Mouse (Mus musculus) midbrain, embryonic 11.5 days (tissue): Measurements from ENCODE around the gene Bcl11b. TPM values are rescaled to one million over a fixed set of nuclear protein-coding genes. Genes with fewer than 3 reads are reported as not detected.

Experiments
- ATAC-seq: fragments of 200-750 bp; cut with Nextera tagmentation; 2 replicates; pipeline ENCODE4 v1.8.0; 2017; ENCODE audit warnings: moderate TSS enrichment, moderate library complexity; ENCODE audit not compliant: low FRiP score
- DNase-seq: peaks from one replicate; pipeline ENCODE4 v3.0.0; 2015; ENCODE audit warnings: low spot score; ENCODE audit errors: missing footprints
- H3K27ac ChIP-seq: fragments of 300-500 bp; sonication (generic); 2 replicates; pipeline ENCODE4 v1.5.1; 2014; ENCODE audit warnings: low read depth, low read length
- H3K27me3 ChIP-seq: fragments of 300-500 bp; sonication (generic); 2 replicates; pipeline ENCODE4 v1.6.1; 2014; ENCODE audit warnings: mild to moderate bottlenecking, low read length, moderate library complexity, mixed read lengths; ENCODE audit not compliant: control insufficient read depth, insufficient read depth
- H3K36me3 ChIP-seq: fragments of 300-500 bp; sonication (generic); 2 replicates; pipeline ENCODE4 v1.6.1; 2014; ENCODE audit warnings: mild to moderate bottlenecking, low read length, moderate library complexity, mixed read lengths; ENCODE audit not compliant: control insufficient read depth, insufficient read depth
- H3K4me1 ChIP-seq: fragments of 300-500 bp; sonication (generic); 2 replicates; pipeline ENCODE4 v1.6.1; 2014; ENCODE audit warnings: low read length; ENCODE audit not compliant: control insufficient read depth, insufficient read depth
- H3K4me2 ChIP-seq: fragments of 300-500 bp; sonication (generic); 2 replicates; pipeline ENCODE4 v1.6.1; 2014; ENCODE audit warnings: mild to moderate bottlenecking, moderate library complexity
- H3K4me3 ChIP-seq: fragments of 300-500 bp; sonication (generic); 2 replicates; pipeline ENCODE4 v1.5.1; 2014; ENCODE audit warnings: low read depth, low read length
- H3K9ac ChIP-seq: fragments of 300-500 bp; sonication (generic); 2 replicates; pipeline ENCODE4 v1.6.1; 2014; ENCODE audit warnings: low read length
- H3K9me3 ChIP-seq: fragments of 300-500 bp; sonication (generic); 2 replicates; pipeline ENCODE4 v1.6.1; 2016; ENCODE audit warnings: low read length; ENCODE audit not compliant: control insufficient read depth
- WGBS: fragments of 180-500 bp; shearing (Covaris S2); extraction: QIAGEN DNeasy Blood & Tissue Kit; methylation state at CpG from one replicate; pipeline ENCODE4 v1.1.7; 2014; 5-methylcytosine and 5-hydroxymethylcytosine counted together
- polyA plus RNA-seq: library from polyadenylated mRNA; unstranded; fragments of >200 nt; fragmentation: Nextera tagmentation; extraction: Ambion mirVana; gene quantifications from 2 replicates; pipeline ENCODE4 v1.2.1, GENCODE M21; 2014

The Bcl11b gene
- polyA plus RNA-seq, 1 experiment from 2014 or later, result 6.3 TPM

DNA sequence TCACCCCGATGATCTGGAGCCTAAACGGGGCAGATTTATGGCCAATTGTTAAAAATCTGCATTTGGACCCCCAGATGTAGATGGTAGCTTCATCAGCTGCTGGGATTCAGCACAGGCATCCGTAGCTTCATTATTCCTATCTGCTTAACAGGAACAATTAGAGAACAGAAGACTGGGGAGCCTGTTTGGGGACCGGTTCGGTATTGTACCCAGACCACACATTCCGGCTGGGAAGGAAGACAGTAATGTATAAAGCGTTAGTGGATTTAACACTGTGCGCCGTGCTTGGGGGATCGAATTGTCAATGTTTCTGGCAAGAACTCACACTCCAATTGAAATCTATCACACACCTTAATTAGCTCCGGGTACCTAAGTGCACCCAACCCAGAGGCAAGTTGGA, 6.9 kb upstream of the Bcl11b start:
- Histone ChIP-seq H3K9me3 (no peaks in the 10 kb centered on the region), H3K36me3 (no peaks in the 10 kb centered on the region), H3K27me3 (peaks cover 5% of the 10 kb centered on the region), H3K4me3 (no peak overlapping the region), H3K4me1 (peaks cover 11% of the 10 kb centered on the region), H3K9ac (no peak overlapping the region), H3K4me2 (no peak overlapping the region), H3K27ac (no peak overlapping the region)
- peak; percentile 62 for DNase-seq
- WGBS, result 87% methylated on average over 11 of the region's 11 CpGs
- no peak for ATAC-seq

DNA sequence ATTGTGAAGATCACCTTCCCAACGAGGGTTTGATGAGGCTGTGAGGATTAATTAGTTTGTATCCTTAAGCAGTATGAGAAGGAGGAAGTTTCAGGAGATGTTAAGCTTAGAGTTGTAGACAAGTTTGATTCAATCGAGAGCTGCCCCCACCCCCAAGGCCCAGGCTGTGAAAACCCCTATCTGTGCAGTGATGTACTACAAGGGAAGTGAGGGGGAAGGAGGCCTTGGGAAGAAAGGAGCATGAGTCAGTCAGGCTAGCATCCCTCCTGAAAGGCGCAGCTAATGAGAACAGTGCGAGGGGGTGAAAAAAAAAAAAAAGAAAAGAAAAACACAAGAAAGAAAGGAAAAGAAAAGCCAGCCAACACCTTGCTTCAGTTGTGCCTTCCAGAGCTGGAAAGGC, 5.8 kb upstream of the Bcl11b start:
- peaks cover 10% of the 10 kb centered on the region for H3K27me3 ChIP-seq
- WGBS, result 34% methylated on average over 4 of the region's 4 CpGs
- H3K36me3 ChIP-seq, result no peaks in the 10 kb centered on the region
- H3K9ac ChIP-seq, result no peak overlapping the region
- ATAC-seq (no peak), DNase-seq (no peak)
- H3K4me2 ChIP-seq, result no peak overlapping the region
- H3K4me1 ChIP-seq, result peaks cover 19% of the 10 kb centered on the region
- H3K9me3 ChIP-seq, result no peaks in the 10 kb centered on the region
- H3K27ac ChIP-seq, result no peak overlapping the region
- no peak overlapping the region for H3K4me3 ChIP-seq

DNA sequence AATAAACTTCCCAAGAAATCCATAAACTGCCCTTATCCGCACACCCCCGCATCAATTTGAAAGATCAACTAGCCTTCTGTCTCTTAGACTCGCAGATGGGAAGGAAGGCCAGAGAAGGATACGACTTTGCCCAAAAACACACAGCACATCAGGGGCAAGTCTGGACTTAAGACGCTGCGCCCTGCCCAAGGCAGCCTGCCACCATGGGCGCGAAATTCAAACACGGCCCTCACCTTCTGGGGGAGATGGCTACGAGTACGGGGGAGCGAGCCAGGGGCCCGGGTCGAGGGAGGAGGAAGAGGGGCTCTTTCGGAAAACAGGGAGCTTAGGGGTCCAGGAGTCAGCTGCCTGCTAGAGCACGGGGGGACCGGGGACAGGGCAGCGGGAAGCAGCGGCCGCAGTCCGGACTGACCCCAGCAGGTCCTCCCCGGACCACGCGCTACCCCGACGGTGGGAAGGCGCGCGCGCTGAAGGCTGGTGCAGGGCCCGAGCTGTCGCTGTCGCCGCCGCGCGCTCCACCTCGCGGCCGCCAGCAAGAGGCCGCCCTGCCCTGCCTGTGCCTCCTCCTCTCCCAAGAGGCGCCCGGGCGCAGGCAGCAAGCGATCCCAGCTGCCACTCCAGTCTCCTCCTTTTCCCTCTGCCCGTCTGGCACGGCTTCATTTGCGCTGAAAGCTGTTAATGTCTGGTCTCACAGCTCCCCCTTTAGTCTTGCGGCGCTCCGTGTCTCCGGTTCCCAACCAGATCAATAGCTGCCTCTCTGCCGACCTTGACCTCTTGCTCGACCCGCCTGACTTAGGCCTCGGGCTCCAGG, 2.6 kb upstream of the Bcl11b start:
- Histone ChIP-seq H3K27me3 (peaks cover 10% of the 10 kb centered on the region), H3K4me1 (peaks cover 19% of the 10 kb centered on the region), H3K27ac (no peak overlapping the region), H3K9me3 (no peaks in the 10 kb centered on the region), H3K4me2 (peak overlapping the region; percentile 79), H3K36me3 (no peaks in the 10 kb centered on the region), H3K4me3 (peak overlapping the region; percentile 26; the same call in 1 of the 2 replicates), H3K9ac (peak overlapping the region; percentile 51)
- peak; percentile 97 for DNase-seq
- ATAC-seq, result peak; percentile 77
- WGBS, result under 1% methylated on average over 56 of the region's 56 CpGs

DNA sequence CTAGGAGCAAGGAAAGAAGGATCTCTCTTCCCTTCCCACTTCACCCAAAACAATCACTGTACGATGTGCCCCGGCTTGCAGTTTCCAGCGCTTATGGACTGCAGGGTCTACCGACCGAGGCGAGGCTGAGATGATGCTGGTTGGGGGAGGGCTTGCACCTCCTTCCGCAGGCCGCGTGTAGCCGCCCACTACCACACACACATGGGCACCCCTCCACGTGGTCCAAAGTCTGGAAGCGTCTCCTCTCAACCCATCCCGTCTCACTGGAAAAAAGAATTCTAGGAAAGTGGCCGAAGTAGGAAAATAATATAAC, 2.0 kb upstream of the Bcl11b start:
- Histone ChIP-seq H3K27me3 (peaks cover 10% of the 10 kb centered on the region), H3K27ac (no peak overlapping the region), H3K36me3 (no peaks in the 10 kb centered on the region), H3K4me1 (peaks cover 19% of the 10 kb centered on the region), H3K9ac (peak overlapping the region; percentile 51), H3K4me2 (peak overlapping the region; percentile 79), H3K4me3 (peak overlapping the region; percentile 25), H3K9me3 (no peaks in the 10 kb centered on the region)
- no peak for ATAC-seq
- no peak for DNase-seq
- 2% methylated on average over 14 of the region's 14 CpGs for WGBS

DNA sequence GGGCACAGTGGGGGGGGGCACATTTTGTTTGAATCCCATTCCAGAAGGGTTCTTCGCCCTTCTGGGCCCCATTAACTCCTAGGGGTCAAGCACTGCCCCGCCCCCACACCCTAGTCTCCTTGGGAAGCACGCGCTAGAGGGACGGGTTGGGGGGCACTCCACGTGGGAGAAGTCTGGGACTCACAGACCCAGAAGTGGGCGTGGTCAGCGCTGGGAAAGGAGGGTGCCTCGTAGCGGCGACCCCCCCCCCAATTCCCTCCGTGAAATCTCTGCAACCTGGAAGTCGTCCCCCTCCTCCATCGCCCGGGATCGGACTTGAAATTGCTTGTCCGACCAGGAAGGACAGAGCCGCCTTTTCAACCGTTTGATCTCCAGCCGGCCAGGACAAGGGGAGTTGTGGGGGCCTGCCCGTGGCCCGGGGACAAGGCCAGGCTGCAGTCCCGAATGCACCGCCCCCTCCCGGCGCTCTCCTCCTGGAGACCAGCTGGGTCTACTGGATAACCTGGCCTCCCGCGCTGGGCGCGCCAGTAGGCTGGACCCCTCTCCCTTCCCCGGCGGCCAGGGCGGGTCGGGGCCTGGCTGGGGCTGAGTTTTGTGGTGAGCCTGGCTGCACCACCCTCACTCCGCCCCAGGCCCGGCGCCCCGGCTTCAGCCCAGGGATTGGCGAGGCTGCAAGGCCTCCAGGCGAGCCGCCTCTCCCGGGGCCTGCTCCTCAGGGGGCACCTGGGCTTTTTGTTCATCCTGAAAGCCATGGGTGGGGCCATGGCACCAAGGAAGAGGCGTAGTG, 1.5 kb upstream of the Bcl11b start:
- ATAC-seq, result peak; percentile 38

DNA sequence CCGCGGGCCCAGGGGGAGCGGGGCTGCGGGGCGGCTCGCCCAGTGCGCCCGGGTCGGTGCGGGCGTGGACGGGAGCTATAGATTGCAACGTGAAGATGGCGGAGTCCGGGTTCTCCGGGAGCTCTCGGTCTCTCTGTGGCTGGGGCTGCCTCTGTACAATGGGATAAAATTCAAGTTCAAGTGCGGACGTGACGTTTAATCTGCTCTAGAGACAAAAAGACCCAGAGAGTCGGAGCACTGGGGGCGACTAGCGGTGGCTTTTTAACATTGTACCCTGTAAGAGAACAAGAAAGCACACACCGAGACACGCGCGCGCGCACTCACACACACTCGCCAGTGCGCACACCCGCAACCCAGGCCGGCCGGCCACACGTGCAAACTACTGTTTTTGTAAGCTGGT, 526 bp upstream of the Bcl11b start:
- DNase-seq (peak; percentile 98), ATAC-seq (peak; percentile 75)
- peak overlapping the region; percentile 97 for H3K9ac ChIP-seq
- peak overlapping the region; percentile 94 for H3K4me3 ChIP-seq
- H3K27ac ChIP-seq, result peak overlapping the region; percentile 92
- H3K36me3 ChIP-seq, result no peaks in the 10 kb centered on the region
- WGBS, result under 1% methylated on average over 35 of the region's 35 CpGs
- H3K27me3 ChIP-seq, result peaks cover 10% of the 10 kb centered on the region
- H3K4me1 ChIP-seq, result peaks cover 19% of the 10 kb centered on the region
- no peaks in the 10 kb centered on the region for H3K9me3 ChIP-seq
- peak overlapping the region; percentile 79 for H3K4me2 ChIP-seq

More for the DNA sequence above, 1.5 kb upstream of the Bcl11b start:
- H3K4me2 ChIP-seq, result peak overlapping the region; percentile 79
- H3K36me3 ChIP-seq, result no peaks in the 10 kb centered on the region
- peak; percentile 93 for DNase-seq
- H3K27ac ChIP-seq, result no peak overlapping the region
- no peaks in the 10 kb centered on the region for H3K9me3 ChIP-seq
- H3K4me1 ChIP-seq, result peaks cover 19% of the 10 kb centered on the region
- peaks cover 10% of the 10 kb centered on the region for H3K27me3 ChIP-seq
- peak overlapping the region; percentile 25 for H3K4me3 ChIP-seq
- peak overlapping the region; percentile 51 for H3K9ac ChIP-seq
- WGBS, result under 1% methylated on average over 43 of the region's 43 CpGs

DNA sequence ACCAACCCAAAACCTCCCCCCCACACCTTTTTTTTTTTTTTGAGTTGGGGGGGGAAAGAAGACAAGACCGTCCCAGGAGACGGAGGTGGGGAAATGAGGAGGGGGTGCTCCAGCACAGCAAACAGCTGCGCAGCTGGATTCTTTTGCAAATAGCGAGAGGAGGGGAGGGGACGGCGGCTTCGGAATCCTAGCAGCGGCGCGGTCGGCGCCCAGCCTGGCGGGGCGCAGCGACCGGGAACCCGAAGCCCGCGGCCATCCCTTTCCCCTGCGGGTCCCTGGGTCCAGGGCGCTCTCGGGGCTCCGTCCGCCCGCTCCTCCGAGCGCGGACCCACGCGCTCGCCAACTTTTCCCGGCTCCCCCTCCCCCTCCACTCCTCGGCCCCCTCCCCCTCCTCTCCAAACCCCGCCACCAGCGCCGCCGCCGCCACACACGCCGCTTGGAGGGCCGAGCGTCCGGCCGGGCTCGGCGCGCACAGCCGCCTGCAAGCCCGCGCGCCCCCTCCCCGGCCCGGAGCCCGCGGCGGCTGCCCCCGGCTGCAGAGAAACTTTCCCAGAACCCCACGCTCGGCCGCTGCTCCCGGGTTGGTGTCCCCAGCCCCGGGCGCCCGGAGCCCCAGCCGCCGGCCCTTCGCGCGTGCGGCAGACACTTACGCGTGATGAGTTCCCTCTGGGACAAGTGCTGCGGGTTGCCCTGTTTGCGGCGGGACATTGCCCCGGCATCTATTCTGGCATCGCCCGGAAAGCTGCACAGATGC, 789 bp downstream of the Bcl11b start:
- H3K36me3 ChIP-seq, result no peaks in the 10 kb centered on the region

DNA sequence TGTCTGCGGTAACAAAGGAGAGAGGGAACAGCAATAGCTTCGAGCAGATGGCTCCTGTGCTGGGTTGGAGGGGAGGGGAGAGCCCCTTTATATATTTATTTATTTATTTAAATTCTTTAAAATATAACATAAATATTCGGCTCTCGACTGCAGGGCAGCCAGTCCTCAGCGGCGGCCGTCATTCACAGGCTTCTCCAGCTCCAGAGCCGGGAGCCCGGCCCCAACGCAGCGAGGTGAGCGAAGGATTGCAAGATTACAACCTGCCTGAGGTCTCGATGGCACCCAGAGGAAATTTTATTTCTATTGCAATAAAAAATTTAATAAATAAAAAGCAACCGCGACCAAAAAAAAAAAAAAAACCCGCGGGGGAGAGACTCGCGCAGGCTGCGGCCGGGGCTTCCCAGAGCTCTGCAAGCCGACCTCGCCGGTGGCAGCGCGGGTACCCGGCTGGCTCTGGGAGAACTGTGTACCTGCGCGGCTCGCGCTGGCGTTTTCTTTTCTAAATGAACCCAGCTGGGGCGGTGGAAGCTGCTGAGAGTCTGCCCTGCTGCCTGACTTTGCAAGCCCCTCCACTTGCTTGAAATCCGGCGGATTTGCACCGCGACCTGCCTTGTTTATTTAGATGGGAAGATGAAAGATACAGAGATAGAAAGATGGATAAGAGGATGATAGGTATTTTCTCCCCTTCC, 1.6 kb downstream of the Bcl11b start:
- Histone ChIP-seq H3K4me3 (peak overlapping the region; percentile 94), H3K36me3 (no peaks in the 10 kb centered on the region), H3K9ac (peak overlapping the region; percentile 97), H3K27me3 (peaks cover 7% of the 10 kb centered on the region), H3K4me2 (peak overlapping the region; percentile 79), H3K27ac (no peak overlapping the region), H3K4me1 (peaks cover 22% of the 10 kb centered on the region), H3K9me3 (no peaks in the 10 kb centered on the region)
- DNase-seq, result peak; percentile 93
- ATAC-seq, result no peak
- 4% methylated on average over 37 of the region's 37 CpGs for WGBS

More for the DNA sequence above, 789 bp downstream of the Bcl11b start:
- DNase-seq (peak; percentile 96), ATAC-seq (0 out of 2 replicates have a peak, but pooled peaks have one; percentile 15)
- Histone ChIP-seq H3K4me2 (peak overlapping the region; percentile 79), H3K27ac (peak overlapping the region; percentile 65), H3K9ac (peak overlapping the region; percentile 97), H3K4me3 (peak overlapping the region; percentile 94), H3K9me3 (no peaks in the 10 kb centered on the region), H3K27me3 (peaks cover 7% of the 10 kb centered on the region), H3K4me1 (peaks cover 22% of the 10 kb centered on the region)
- under 1% methylated on average over 48 of the region's 78 CpGs for WGBS
